Mouse (Mus musculus) neural tube, embryonic 13.5 days (tissue): Measurements from ENCODE around the gene Ank. TPM values are rescaled to one million over a fixed set of nuclear protein-coding genes. Genes with fewer than 3 reads are reported as not detected.
A peak's percentile ranks its signal among the peaks of the same experiment; 100 is the strongest.
"Not testable (repeated sequence)": the region's sequence is repeated elsewhere in the genome, so short reads cannot be mapped to it uniquely, and the experiment has no call there.

ENCODE experiments used
- ATAC-seq: fragments of 200-750 bp; cut with Nextera tagmentation; 2 replicates; pipeline ENCODE4 v1.8.0; 2017; ENCODE audit warnings: low read depth, mild to moderate bottlenecking, moderate TSS enrichment, moderate library complexity
- H3K27ac ChIP-seq: fragments of 300-500 bp; sonication (generic); replicated peaks from 2 replicates; pipeline ENCODE4 v1.5.1; 2015; ENCODE audit warnings: moderate library complexity, mild to moderate bottlenecking, inconsistent platforms
- H3K27me3 ChIP-seq: fragments of 300-500 bp; sonication (generic); 2 replicates; pipeline ENCODE4 v1.6.1; 2015; ENCODE audit warnings: mild to moderate bottlenecking, inconsistent platforms
- H3K36me3 ChIP-seq: fragments of 300-500 bp; sonication (generic); 2 replicates; pipeline ENCODE4 v1.6.1; 2015; ENCODE audit warnings: mild to moderate bottlenecking, inconsistent platforms
- H3K4me1 ChIP-seq: fragments of 300-500 bp; sonication (generic); replicated peaks from 2 replicates; pipeline ENCODE4 v1.6.1; 2015; ENCODE audit warnings: inconsistent platforms
- H3K4me2 ChIP-seq: fragments of 300-500 bp; sonication (generic); 2 replicates; pipeline ENCODE4 v1.6.1; 2015; ENCODE audit warnings: inconsistent platforms, mild to moderate bottlenecking, moderate library complexity
- H3K4me3 ChIP-seq: fragments of 300-500 bp; sonication (generic); 2 replicates; pipeline ENCODE4 v1.5.1; 2015; ENCODE audit warnings: mild to moderate bottlenecking, inconsistent platforms
- H3K9ac ChIP-seq: fragments of 300-500 bp; sonication (generic); 2 replicates; pipeline ENCODE4 v1.6.1; 2015; ENCODE audit warnings: moderate library complexity, mild to moderate bottlenecking, inconsistent platforms
- H3K9me3 ChIP-seq: fragments of 300-500 bp; sonication (generic); 2 replicates; pipeline ENCODE4 v1.6.1; 2016; ENCODE audit warnings: inconsistent platforms
- WGBS: fragments of 180-500 bp; shearing (Covaris S2); methylation state at CpG from one replicate; pipeline ENCODE4 v1.1.7; 2015; 5-methylcytosine and 5-hydroxymethylcytosine counted together
- polyA plus RNA-seq: library from polyadenylated mRNA; unstranded; fragments of >200 nt; fragmentation: Nextera tagmentation; extraction: Ambion mirVana; gene quantifications from 2 replicates; pipeline ENCODE4 v1.2.1, GENCODE M21; 2015

Gene Ank
- polyA plus RNA-seq, 1 experiment from 2014 or later = 15.3 TPM

DNA sequence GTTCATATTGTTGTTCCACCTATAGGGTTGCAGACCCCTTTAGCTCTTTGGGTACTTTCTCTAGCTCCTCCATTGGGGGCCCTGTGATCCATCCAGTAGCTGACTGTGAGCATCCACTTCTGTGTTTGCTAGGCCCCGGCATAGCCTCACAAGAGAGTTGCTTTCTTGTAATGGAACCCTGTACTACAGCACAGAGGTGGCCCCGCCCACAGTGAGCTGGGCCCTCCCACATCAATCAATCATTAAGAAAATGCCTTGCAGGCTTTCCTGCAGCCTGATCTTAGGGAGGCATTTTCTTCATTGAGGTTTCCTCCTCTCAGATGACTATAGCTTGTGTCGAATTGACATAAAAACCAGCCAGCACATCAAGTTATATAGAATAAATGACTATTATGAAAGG, 3.9 kb downstream of the Ank start:
- not testable (repeated sequence) for H3K27me3 ChIP-seq, H3K4me3 ChIP-seq, H3K9ac ChIP-seq, ATAC-seq, H3K4me2 ChIP-seq, H3K9me3 ChIP-seq, H3K36me3 ChIP-seq, H3K27ac ChIP-seq
- H3K4me1 ChIP-seq = peaks cover 45% of the 10 kb centered on the region
- WGBS = 68% methylated on average over 3 of the region's 3 CpGs

DNA sequence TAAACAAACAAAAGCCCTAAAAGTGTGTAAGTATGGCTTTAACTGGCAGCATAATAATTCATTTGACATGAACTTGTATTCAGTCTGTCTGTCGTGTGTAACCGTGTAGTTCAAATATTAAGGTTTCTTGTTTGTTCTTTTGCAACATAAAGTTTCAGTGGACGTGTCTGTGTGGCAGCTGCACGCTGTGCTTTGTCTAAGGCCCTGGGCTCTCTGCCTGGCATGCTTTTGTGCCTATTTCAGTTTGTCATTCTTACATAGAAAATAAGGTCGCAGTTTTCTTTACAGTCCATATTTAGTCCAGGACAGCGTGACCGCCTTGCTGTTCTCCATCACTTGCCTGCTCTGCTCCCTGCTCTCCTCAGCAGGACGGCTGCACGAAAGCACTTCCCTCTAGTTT, 5.8 kb downstream of the Ank start:
- 36% methylated on average over 9 of the region's 9 CpGs for WGBS
- Histone ChIP-seq H3K9me3 (no peaks in the 10 kb centered on the region), H3K27ac (no peak overlapping the region), H3K9ac (peak overlapping the region; percentile 6; the same call in 1 of the 2 replicates), H3K4me2 (no peak overlapping the region), H3K4me1 (peaks cover 39% of the 10 kb centered on the region), H3K4me3 (no peak overlapping the region), H3K27me3 (no peaks in the 10 kb centered on the region), H3K36me3 (0 out of 2 replicates have a peak, but pooled peaks cover 3% of the 10 kb centered on the region)
- no peak for ATAC-seq

DNA sequence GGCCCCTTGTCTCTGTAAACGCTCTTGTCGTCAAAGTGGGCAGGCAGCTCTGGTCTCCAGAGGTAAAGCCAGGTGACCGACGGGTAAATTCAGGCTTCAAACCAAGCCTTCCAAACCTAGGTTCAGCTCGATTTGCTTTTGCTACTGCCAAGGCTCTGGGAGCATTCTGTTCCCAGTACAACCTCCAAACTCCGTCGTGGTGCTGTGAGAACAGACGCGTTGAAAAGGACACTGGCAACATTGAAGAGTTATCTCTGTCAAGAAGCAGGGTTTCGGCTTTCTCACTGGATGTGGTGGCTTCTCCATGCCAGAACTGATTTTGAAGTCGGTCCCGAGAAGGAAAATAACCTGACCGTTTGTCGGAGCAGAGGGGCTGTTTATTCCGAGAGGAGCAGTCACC, 9.5 kb downstream of the Ank start:
- Histone ChIP-seq H3K9ac (no peak overlapping the region), H3K9me3 (no peaks in the 10 kb centered on the region), H3K27ac (no peak overlapping the region), H3K4me1 (peaks cover 34% of the 10 kb centered on the region), H3K4me3 (no peak overlapping the region), H3K4me2 (no peak overlapping the region), H3K36me3 (0 out of 2 replicates have a peak, but pooled peaks cover 3% of the 10 kb centered on the region), H3K27me3 (no peaks in the 10 kb centered on the region)
- ATAC-seq = no peak
- WGBS = 78% methylated on average over 15 of the region's 15 CpGs

DNA sequence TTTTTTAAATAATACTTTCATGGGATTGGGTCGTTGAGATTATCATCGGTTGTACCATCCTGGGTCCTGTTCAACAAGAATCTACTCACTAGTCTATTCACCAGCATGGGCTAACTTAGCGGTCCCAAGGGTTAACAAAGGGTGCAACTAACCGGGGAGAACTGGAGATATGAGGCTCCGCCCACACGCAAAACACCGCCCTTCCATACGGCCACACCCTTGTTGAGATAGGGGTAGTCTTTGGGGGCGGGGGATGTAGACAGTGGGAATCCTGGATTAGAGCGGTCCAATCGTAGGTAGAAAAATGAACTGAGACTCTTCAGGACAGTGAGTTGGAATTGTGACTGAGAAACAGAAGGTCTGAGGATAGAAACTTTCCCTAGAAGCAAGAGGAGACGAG, 10.2 kb downstream of the Ank start:
- 0 out of 2 replicates have a peak, but pooled peaks cover 3% of the 10 kb centered on the region for H3K36me3 ChIP-seq
- ATAC-seq = no peak
- no peaks in the 10 kb centered on the region for H3K9me3 ChIP-seq
- H3K4me3 ChIP-seq = no peak overlapping the region
- no peaks in the 10 kb centered on the region for H3K27me3 ChIP-seq
- H3K4me1 ChIP-seq = peaks cover 34% of the 10 kb centered on the region
- no peak overlapping the region for H3K27ac ChIP-seq
- H3K4me2 ChIP-seq = no peak overlapping the region
- 88% methylated on average over 12 of the region's 12 CpGs for WGBS
- H3K9ac ChIP-seq = no peak overlapping the region

DNA sequence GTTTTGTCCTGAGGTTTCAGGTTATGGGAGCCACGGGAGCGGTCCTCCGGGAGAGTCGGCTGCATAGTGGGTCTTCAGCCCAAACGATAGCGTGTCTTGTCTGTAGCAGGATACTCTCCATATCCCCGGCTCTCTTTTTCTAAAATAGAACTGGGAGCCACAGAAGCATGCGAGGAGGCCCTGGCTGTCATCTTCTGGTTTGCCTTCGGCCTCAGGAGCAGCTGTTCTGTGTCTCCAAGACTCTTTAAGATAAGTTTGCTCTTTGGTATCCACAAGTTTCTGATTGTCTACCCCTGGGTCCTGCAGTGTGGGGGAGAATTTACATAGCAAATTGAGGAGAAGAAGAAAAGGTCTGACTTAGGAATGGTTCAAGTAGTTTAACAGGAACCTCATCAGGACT, 10.7 kb downstream of the Ank start:
- no peak overlapping the region for H3K27ac ChIP-seq
- no peak for ATAC-seq
- no peaks in the 10 kb centered on the region for H3K9me3 ChIP-seq
- H3K9ac ChIP-seq = no peak overlapping the region
- no peak overlapping the region for H3K4me2 ChIP-seq
- 94% methylated on average over 9 of the region's 9 CpGs for WGBS
- peaks cover 31% of the 10 kb centered on the region for H3K4me1 ChIP-seq
- no peak overlapping the region for H3K4me3 ChIP-seq
- H3K27me3 ChIP-seq = no peaks in the 10 kb centered on the region
- 0 out of 2 replicates have a peak, but pooled peaks cover 3% of the 10 kb centered on the region for H3K36me3 ChIP-seq

DNA sequence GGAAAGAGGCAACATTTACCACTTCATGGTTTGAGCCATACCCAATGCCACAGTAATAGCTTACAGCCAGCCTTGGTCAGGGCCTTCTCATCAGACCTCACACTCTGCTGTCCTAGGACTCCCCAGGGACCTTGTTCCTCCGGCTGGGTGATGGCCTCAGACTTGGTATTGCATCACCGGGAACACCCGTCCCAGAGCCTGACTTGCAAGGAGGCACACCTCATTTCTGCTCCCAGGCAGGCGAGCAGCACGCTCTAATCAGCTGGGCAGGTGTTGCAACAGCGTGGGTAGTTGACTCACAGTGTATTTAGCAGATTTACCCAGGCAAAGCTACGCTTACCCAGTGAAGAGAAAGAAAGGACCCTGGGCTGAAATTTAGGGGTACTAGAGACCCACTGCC, 11.2 kb downstream of the Ank start:
- no peak overlapping the region for H3K4me3 ChIP-seq
- H3K9ac ChIP-seq = no peak overlapping the region
- ATAC-seq = no peak
- 86% methylated on average over 7 of the region's 7 CpGs for WGBS
- no peak overlapping the region for H3K27ac ChIP-seq
- no peaks in the 10 kb centered on the region for H3K27me3 ChIP-seq
- no peaks in the 10 kb centered on the region for H3K9me3 ChIP-seq
- peaks cover 26% of the 10 kb centered on the region for H3K4me1 ChIP-seq
- H3K36me3 ChIP-seq = 0 out of 2 replicates have a peak, but pooled peaks cover 3% of the 10 kb centered on the region
- H3K4me2 ChIP-seq = no peak overlapping the region

DNA sequence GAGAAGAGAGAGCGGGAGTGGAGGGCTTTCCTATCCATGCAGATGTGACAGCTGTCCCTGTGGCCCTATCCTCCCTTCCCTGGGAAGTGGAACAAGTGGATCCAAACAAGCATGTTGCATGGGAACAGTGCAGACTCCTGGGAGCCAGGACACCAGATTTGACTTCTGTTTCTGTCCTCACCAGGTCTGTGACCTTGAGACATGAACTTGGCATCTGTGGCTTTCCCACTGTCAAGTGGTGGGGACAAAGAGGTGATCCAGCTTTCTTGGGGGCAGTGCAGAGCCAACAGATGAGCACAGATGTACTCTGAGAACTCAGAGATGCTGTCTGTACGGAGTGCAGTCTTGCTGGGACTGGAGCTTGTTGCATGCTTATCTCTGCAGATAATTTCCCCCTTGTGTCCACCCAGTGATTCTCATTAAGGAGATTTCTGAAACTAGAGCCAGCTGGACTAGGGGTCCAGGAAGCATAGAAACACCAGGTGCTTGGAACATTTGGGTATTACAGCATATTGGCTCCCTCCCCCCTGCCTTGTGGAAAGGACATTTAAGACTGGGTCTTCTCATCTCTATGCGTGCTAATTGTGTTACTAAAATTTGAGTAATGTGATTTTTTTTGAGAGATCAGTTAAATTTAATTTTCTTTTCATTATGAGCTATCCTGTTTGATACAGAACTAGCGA, 14.0 kb downstream of the Ank start:
- Histone ChIP-seq H3K4me3 (no peak overlapping the region), H3K36me3 (0 out of 2 replicates have a peak, but pooled peaks cover 3% of the 10 kb centered on the region), H3K27ac (0 out of 2 replicates have a peak overlapping the region, but pooled peaks have one; percentile 5), H3K4me1 (peaks cover 38% of the 10 kb centered on the region), H3K9me3 (no peaks in the 10 kb centered on the region), H3K27me3 (no peaks in the 10 kb centered on the region), H3K9ac (no peak overlapping the region), H3K4me2 (no peak overlapping the region)
- 76% methylated on average over 4 of the region's 4 CpGs for WGBS
- ATAC-seq = no peak

DNA sequence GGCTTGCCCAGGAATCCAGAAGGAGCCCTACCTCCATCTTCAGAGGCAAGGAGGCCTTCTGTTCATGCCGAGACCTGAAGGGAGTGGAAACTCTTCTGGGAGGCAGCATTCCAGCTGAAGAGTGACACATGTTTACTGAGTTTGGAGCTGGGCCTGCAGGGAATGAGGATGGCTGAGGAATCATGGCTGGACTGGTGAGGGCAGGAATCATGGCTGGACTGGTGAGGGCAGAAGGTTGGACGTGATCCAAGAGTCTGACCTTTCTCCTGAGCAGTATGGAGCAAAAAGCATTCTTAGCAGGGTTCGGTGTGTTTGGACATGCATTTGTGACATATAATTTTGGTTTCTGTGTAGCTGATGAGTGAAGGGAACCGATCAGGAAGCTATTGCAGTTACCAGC, 15.5 kb downstream of the Ank start:
- 91% methylated on average over 4 of the region's 4 CpGs for WGBS
- ATAC-seq = no peak

DNA sequence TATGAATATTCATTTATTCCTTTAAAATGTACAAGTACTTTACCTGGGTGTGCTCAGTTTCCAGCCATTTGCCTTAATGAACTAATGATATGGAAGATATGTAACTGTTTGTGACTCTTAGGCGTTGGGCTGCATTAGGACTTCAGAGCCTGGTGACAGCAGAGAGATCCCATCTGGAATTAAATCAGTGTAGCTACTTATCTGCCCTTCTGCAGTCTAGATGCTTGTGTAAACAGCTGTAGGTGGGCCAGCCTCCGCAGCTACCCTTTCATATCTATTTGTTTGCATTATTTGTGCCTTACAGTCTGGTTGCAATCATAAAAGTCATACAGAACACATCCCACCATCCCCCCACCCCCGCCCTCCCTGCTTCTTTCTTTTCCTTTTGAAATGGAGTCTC, 16.7 kb downstream of the Ank start:
- H3K4me1 ChIP-seq = peaks cover 65% of the 10 kb centered on the region
- 78% methylated on average over 3 of the region's 3 CpGs for WGBS
- H3K4me3 ChIP-seq = no peak overlapping the region
- no peaks in the 10 kb centered on the region for H3K9me3 ChIP-seq
- H3K4me2 ChIP-seq = no peak overlapping the region
- ATAC-seq = no peak
- H3K27me3 ChIP-seq = no peaks in the 10 kb centered on the region
- H3K27ac ChIP-seq = no peak overlapping the region
- no peaks in the 10 kb centered on the region for H3K36me3 ChIP-seq
- no peak overlapping the region for H3K9ac ChIP-seq

More for the DNA sequence above, 15.5 kb downstream of the Ank start:
- Histone ChIP-seq H3K4me3 (no peak overlapping the region), H3K27me3 (no peaks in the 10 kb centered on the region), H3K9me3 (no peaks in the 10 kb centered on the region), H3K9ac (no peak overlapping the region), H3K36me3 (no peaks in the 10 kb centered on the region), H3K4me2 (no peak overlapping the region), H3K4me1 (peaks cover 52% of the 10 kb centered on the region), H3K27ac (no peak overlapping the region)

DNA sequence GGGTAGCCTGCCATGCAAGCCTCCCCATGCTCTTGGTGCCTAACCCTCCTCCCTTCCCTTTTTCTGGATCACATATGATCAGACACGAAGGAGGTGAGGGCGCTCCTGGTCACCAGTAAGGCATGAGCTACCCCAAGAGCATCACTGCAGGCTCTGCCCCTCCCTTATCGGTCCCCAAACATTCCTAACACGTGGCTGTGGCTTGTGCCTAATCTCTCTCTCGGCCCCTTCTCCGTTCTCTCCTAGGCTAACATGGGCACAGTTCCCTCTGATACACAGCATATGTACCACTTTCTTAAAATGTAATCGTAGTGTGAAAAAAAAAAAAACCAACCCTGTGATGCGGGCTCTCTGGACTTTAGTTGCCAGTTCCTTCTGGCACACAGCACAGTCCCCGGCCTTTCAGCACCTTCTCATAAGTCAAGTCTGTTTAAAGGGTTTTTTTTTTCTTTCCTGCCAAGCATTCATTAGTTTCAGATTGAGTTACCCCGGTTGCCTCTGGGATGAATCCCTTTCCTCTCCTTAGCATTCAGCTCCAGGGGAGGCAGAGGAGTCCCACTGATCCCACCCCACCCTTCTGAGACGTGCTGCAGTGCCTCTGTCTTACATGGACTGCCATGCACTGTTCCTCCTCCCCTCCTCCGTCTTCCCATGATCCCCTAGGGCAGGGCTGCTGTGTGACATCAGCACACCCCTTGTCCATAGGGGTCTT, 19.2 kb downstream of the Ank start:
- H3K4me3 ChIP-seq = no peak overlapping the region
- no peaks in the 10 kb centered on the region for H3K9me3 ChIP-seq
- peak overlapping the region; percentile 31; the same call in 1 of the 2 replicates for H3K9ac ChIP-seq
- peak overlapping the region; percentile 15; the same call in 1 of the 2 replicates for H3K4me2 ChIP-seq
- WGBS = 32% methylated on average over 12 of the region's 12 CpGs
- peak; percentile 70 for ATAC-seq
- H3K27me3 ChIP-seq = no peaks in the 10 kb centered on the region
- H3K36me3 ChIP-seq = no peaks in the 10 kb centered on the region
- H3K4me1 ChIP-seq = peaks cover 53% of the 10 kb centered on the region
- peak overlapping the region; percentile 65 for H3K27ac ChIP-seq

DNA sequence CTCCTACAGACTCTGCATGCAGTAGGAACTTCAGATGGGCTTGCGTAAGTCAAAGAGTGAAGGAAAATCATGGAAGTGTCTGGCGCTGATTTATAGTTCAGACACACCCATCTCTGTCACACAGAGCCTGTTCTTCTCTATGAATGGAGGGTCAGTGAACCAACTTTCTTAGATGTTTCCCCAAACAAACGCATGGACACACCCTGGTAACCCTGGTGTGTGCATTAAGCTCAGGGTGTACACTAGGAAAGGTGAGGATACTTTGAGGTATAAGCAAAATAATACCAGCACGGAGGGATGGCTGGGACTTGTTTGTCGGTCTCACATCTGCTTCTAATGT, 19.8 kb downstream of the Ank start:
- Histone ChIP-seq H3K4me1 (peaks cover 50% of the 10 kb centered on the region), H3K27ac (peak overlapping the region; percentile 65), H3K9ac (peak overlapping the region; percentile 31; the same call in 1 of the 2 replicates), H3K9me3 (no peaks in the 10 kb centered on the region), H3K4me2 (peak overlapping the region; percentile 15; the same call in 1 of the 2 replicates), H3K27me3 (no peaks in the 10 kb centered on the region), H3K36me3 (no peaks in the 10 kb centered on the region), H3K4me3 (no peak overlapping the region)
- ATAC-seq = peak; percentile 20
- 47% methylated on average over 5 of the region's 5 CpGs for WGBS

DNA sequence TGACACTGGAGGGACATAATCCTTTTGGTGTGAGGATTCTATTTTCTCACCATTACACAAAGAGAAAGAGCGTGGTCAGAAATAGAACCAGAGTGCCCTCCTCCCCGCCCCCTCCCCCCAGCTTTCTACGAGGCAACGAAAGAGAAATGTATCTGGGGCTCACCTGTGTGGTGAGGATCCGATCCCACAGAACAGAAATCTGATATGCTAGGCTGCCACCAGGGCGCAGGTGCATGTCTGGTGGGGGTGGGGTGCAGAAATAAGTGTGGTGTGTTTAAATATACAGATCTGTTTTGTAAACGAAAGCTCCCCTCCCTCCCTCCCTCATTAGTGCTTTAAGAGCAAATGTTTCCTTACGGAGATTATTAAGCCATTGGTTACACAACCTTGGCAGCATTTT, 20.6 kb downstream of the Ank start:
- 66% methylated on average over 8 of the region's 8 CpGs for WGBS
- peak overlapping the region; percentile 65; the same call in 1 of the 2 replicates for H3K27ac ChIP-seq
- H3K9me3 ChIP-seq = no peaks in the 10 kb centered on the region

More for the DNA sequence above, 20.6 kb downstream of the Ank start:
- no peak for ATAC-seq
- H3K9ac ChIP-seq = peak overlapping the region; percentile 13; the same call in 1 of the 2 replicates
- no peak overlapping the region for H3K4me3 ChIP-seq
- H3K4me2 ChIP-seq = no peak overlapping the region
- peaks cover 50% of the 10 kb centered on the region for H3K4me1 ChIP-seq
- no peaks in the 10 kb centered on the region for H3K36me3 ChIP-seq
- no peaks in the 10 kb centered on the region for H3K27me3 ChIP-seq
